Comparison of ENCODE assay signal across 9 mouse cellular contexts in genomic region chr1:89467321-89468069, GRCm38 (mm10). TPM values are rescaled to one million over a fixed set of nuclear protein-coding genes. Genes with fewer than 3 reads are reported as not detected.
DNase-seq lines count a peak whose midpoint lies in the region; ATAC-seq and TF ChIP-seq lines count a peak whose summit lies in the region.
"Had no signal": no experiment of that assay in that cellular context is flagged by ENCODE, and none has a peak within 500 bp of the region (broad histone marks: within the 10 kb centered on the region; RNA-seq: fewer than 3 reads in every experiment).

No protein-coding gene starts in this region.

- TF ChIP-seq CTCF in hindbrain, postnatal 0 days (IDR thresholded peaks at IDR 0.05; ENCODE audit: low read depth): no peak

- no peak overlapping the region for H3K4me2 ChIP-seq in hindbrain, postnatal 0 days (ENCODE audit: low read depth, low read length)
- H3K4me2 ChIP-seq in embryonic facial prominence, embryonic 11.5 days (ENCODE audit: low read depth, low read length): no peak overlapping the region
- H3K4me2 ChIP-seq in intestine, embryonic 15.5 days (replicated peaks): peak overlapping the region; percentile 42
- peak overlapping the region; percentile 19 for H3K4me2 ChIP-seq in lung, embryonic 16.5 days (ENCODE audit: low read depth, low read length)

- no peaks in the 10 kb centered on the region for H3K36me3 ChIP-seq in hindbrain, embryonic 10.5 days
- H3K36me3 ChIP-seq in hindbrain, postnatal 0 days (ENCODE audit: insufficient read depth, low read length): no peaks in the 10 kb centered on the region
- no peaks in the 10 kb centered on the region for H3K36me3 ChIP-seq in embryonic facial prominence, embryonic 11.5 days (replicated peaks; ENCODE audit: control insufficient read depth, insufficient read depth, low read depth, low read length)
- no peaks in the 10 kb centered on the region for H3K36me3 ChIP-seq in intestine, embryonic 15.5 days
- H3K36me3 ChIP-seq in lung, embryonic 16.5 days (ENCODE audit: control insufficient read depth, insufficient read depth, low read length): no peaks in the 10 kb centered on the region; the same call in 1 of the 2 replicates

- H3K27ac ChIP-seq in hindbrain, embryonic 10.5 days: peak overlapping the region; percentile 78
- H3K27ac ChIP-seq in hindbrain, postnatal 0 days: no peak overlapping the region
- H3K27ac ChIP-seq in embryonic facial prominence, embryonic 11.5 days (replicated peaks; ENCODE audit: low read depth, low read length): no peak overlapping the region
- peak overlapping the region; percentile 64 for H3K27ac ChIP-seq in intestine, embryonic 15.5 days
- peak overlapping the region; percentile 84 for H3K27ac ChIP-seq in lung, embryonic 16.5 days (ENCODE audit: low read length)

- H3K4me3 ChIP-seq in hindbrain, embryonic 10.5 days: peak overlapping the region; percentile 21; the same call in 1 of the 2 replicates
- H3K4me3 ChIP-seq in hindbrain, postnatal 0 days (ENCODE audit: low read length): no peak overlapping the region
- H3K4me3 ChIP-seq in embryonic facial prominence, embryonic 11.5 days (ENCODE audit: low read depth, low read length): no peak overlapping the region
- H3K4me3 ChIP-seq in intestine, embryonic 15.5 days (replicated peaks): no peak overlapping the region
- no peak overlapping the region for H3K4me3 ChIP-seq in lung, embryonic 16.5 days (ENCODE audit: low read length)
- H3K4me3 ChIP-seq: erythroblast, embryonic 14.5 days had no signal

- no peak for ATAC-seq in hindbrain, postnatal 0 days
- ATAC-seq in embryonic facial prominence, embryonic 11.5 days (replicated peaks; ENCODE audit: insufficient number of reproducible peaks, low FRiP score, low TSS enrichment, low read depth): no peak
- peak; percentile 80 for ATAC-seq in intestine, embryonic 15.5 days
- peak; percentile 94 for ATAC-seq in lung, embryonic 16.5 days (ENCODE audit: low read depth)

- DNase-seq in hindbrain, embryonic 10.5 days (ENCODE audit: low spot score): peak; percentile 46
- DNase-seq in hindbrain, postnatal 0 days (ENCODE audit: low spot score): no peak
- DNase-seq in embryonic facial prominence, embryonic 11.5 days (ENCODE audit: low spot score): peak; percentile 31
- peak; percentile 88 for DNase-seq in yolk sac, embryonic 10.5 days (ENCODE audit: low spot score)
- DNase-seq in layer of hippocampus, postnatal 10 days (ENCODE audit: low spot score in 2 of 2): no peak
- no peak for DNase-seq in layer of hippocampus, adult 9-10 months (ENCODE audit: low spot score)

- H3K9me3 ChIP-seq in hindbrain, embryonic 10.5 days: no peaks in the 10 kb centered on the region
- H3K9me3 ChIP-seq in hindbrain, postnatal 0 days (ENCODE audit: low read length): no peaks in the 10 kb centered on the region
- no peaks in the 10 kb centered on the region for H3K9me3 ChIP-seq in embryonic facial prominence, embryonic 11.5 days (replicated peaks; ENCODE audit: control insufficient read depth, low read length)
- no peaks in the 10 kb centered on the region for H3K9me3 ChIP-seq in intestine, embryonic 15.5 days
- peaks cover 2% of the 10 kb centered on the region; the same call in 1 of the 2 replicates for H3K9me3 ChIP-seq in lung, embryonic 16.5 days (ENCODE audit: control insufficient read depth, low read length)

- peaks cover 82% of the 10 kb centered on the region for H3K4me1 ChIP-seq in hindbrain, embryonic 10.5 days (replicated peaks)
- H3K4me1 ChIP-seq in hindbrain, postnatal 0 days (ENCODE audit: insufficient read depth, low read length): peaks cover 46% of the 10 kb centered on the region
- peaks cover 4% of the 10 kb centered on the region; the same call in 1 of the 2 replicates for H3K4me1 ChIP-seq in embryonic facial prominence, embryonic 11.5 days (ENCODE audit: control insufficient read depth, insufficient read depth, low read length)
- H3K4me1 ChIP-seq in intestine, embryonic 15.5 days (replicated peaks): peaks cover 60% of the 10 kb centered on the region
- peaks cover 51% of the 10 kb centered on the region for H3K4me1 ChIP-seq in lung, embryonic 16.5 days (replicated peaks; ENCODE audit: control insufficient read depth, insufficient read depth, low read length)

- H3K27me3 ChIP-seq in hindbrain, embryonic 10.5 days (ENCODE audit: insufficient read depth, poor library complexity, severe bottlenecking): no peaks in the 10 kb centered on the region
- H3K27me3 ChIP-seq in hindbrain, postnatal 0 days (ENCODE audit: insufficient read depth, low read length): no peaks in the 10 kb centered on the region
- no peaks in the 10 kb centered on the region for H3K27me3 ChIP-seq in embryonic facial prominence, embryonic 11.5 days (ENCODE audit: control insufficient read depth, insufficient read depth, low read length)
- no peaks in the 10 kb centered on the region for H3K27me3 ChIP-seq in intestine, embryonic 15.5 days (replicated peaks)
- no peaks in the 10 kb centered on the region for H3K27me3 ChIP-seq in lung, embryonic 16.5 days (ENCODE audit: control insufficient read depth, insufficient read depth, low read depth, low read length)

- H3K9ac ChIP-seq in hindbrain, postnatal 0 days (replicated peaks; ENCODE audit: low read length): no peak overlapping the region
- H3K9ac ChIP-seq in embryonic facial prominence, embryonic 11.5 days (replicated peaks; ENCODE audit: low read length): no peak overlapping the region
- no peak overlapping the region for H3K9ac ChIP-seq in intestine, embryonic 15.5 days
- no peak overlapping the region for H3K9ac ChIP-seq in lung, embryonic 16.5 days (ENCODE audit: low read length)

- WGBS in hindbrain, embryonic 10.5 days: 27% methylated on average over 6 of the region's 6 CpGs
- 29% methylated on average over 6 of the region's 6 CpGs for WGBS in hindbrain, postnatal 0 days
- WGBS in embryonic facial prominence, embryonic 11.5 days: 36% methylated on average over 6 of the region's 6 CpGs
- WGBS in intestine, embryonic 15.5 days: 11% methylated on average over 6 of the region's 6 CpGs
- WGBS in lung, embryonic 16.5 days: 13% methylated on average over 6 of the region's 6 CpGs

RNA-seq across cellular contexts. Expression of gene Agap1, which starts 12.9 kb away (rescaled TPM):
- polyA plus RNA-seq in hindbrain, embryonic 10.5 days (2016; fragmentation: Nextera tagmentation; extraction: Ambion mirVana): 18.6 and 27.2 TPM in 2 replicates
- total RNA-seq in hindbrain, postnatal 0 days (2014; rRNA removed): 111 and 122 TPM in 2 replicates
- 40.0 and 41.4 TPM in 2 replicates for polyA plus RNA-seq in hindbrain, postnatal 0 days (2015; fragmentation: Nextera tagmentation; extraction: Ambion mirVana)
- polyA plus RNA-seq in embryonic facial prominence, embryonic 11.5 days (2014; fragmentation: Nextera tagmentation; extraction: Ambion mirVana): 15.4 and 16.5 TPM in 2 replicates
- polyA plus RNA-seq in intestine, embryonic 15.5 days (2015; fragmentation: Nextera tagmentation; extraction: Ambion mirVana): 9.4 and 10.9 TPM in 2 replicates
- polyA plus RNA-seq in lung, embryonic 16.5 days (2015; fragmentation: Nextera tagmentation; extraction: Ambion mirVana): 7.6 TPM in 2 replicates
- 100 to 1,000 TPM; 313 to 315 TPM for total RNA-seq in layer of hippocampus, postnatal 10 days (2021)

Comparison
In these comparisons a context has a peak if more than half of its experiments do, and no peak if none do; other contexts are left out.
1. DNase-seq: peak in hindbrain, embryonic 10.5 days (single experiment), embryonic facial prominence, embryonic 11.5 days (single experiment) and yolk sac, embryonic 10.5 days (single experiment); none in hindbrain, postnatal 0 days (single experiment), layer of hippocampus, postnatal 10 days (0 of 2) and layer of hippocampus, adult 9-10 months (single experiment).
2. H3K27ac ChIP-seq: peak in hindbrain, embryonic 10.5 days (single experiment), intestine, embryonic 15.5 days (single experiment) and lung, embryonic 16.5 days (single experiment); none in hindbrain, postnatal 0 days (single experiment) and embryonic facial prominence, embryonic 11.5 days (single experiment).
3. ATAC-seq: peak in intestine, embryonic 15.5 days (single experiment) and lung, embryonic 16.5 days (single experiment); none in hindbrain, postnatal 0 days (single experiment) and embryonic facial prominence, embryonic 11.5 days (single experiment).
4. H3K4me2 ChIP-seq: peak in intestine, embryonic 15.5 days (single experiment) and lung, embryonic 16.5 days (single experiment); none in hindbrain, postnatal 0 days (single experiment) and embryonic facial prominence, embryonic 11.5 days (single experiment).